Mouse (Mus musculus) hindbrain, postnatal 0 days (tissue): ENCODE results near the gene Fgfrl1. TPM values are rescaled to one million over a fixed set of nuclear protein-coding genes. Genes with fewer than 3 reads are reported as not detected.

ENCODE experiments used
- ATAC-seq: fragments of 200-750 bp; cut with Nextera tagmentation; 2 replicates; pipeline ENCODE4 v1.8.0; 2017; ENCODE audit warnings: mild to moderate bottlenecking, moderate TSS enrichment, moderate library complexity
- DNase-seq: peaks from one replicate; pipeline ENCODE4 v3.0.0-alpha.2; 2015; ENCODE audit warnings: low spot score
- H3K27ac ChIP-seq: fragments of 300-500 bp; sonication (generic); 2 replicates; pipeline ENCODE4 v1.5.1; 2014; ENCODE audit warnings: mild to moderate bottlenecking
- H3K27me3 ChIP-seq: fragments of 300-500 bp; sonication (generic); 2 replicates; pipeline ENCODE4 v1.6.1; 2014; ENCODE audit warnings: low read length, mixed read lengths; ENCODE audit not compliant: insufficient read depth
- H3K36me3 ChIP-seq: fragments of 300-500 bp; sonication (generic); 2 replicates; pipeline ENCODE4 v1.6.1; 2014; ENCODE audit warnings: low read length, mixed read lengths; ENCODE audit not compliant: insufficient read depth
- H3K4me1 ChIP-seq: fragments of 300-500 bp; sonication (generic); 2 replicates; pipeline ENCODE4 v1.6.1; 2014; ENCODE audit warnings: antibody characterized with exemption, low read length, mixed read lengths; ENCODE audit not compliant: insufficient read depth
- H3K4me2 ChIP-seq: fragments of 300-500 bp; sonication (generic); 2 replicates; pipeline ENCODE4 v1.6.1; 2014; ENCODE audit warnings: low read depth, mild to moderate bottlenecking, low read length, moderate library complexity, mixed read lengths
- H3K4me3 ChIP-seq: fragments of 300-500 bp; sonication (generic); 2 replicates; pipeline ENCODE4 v1.5.1; 2014; ENCODE audit warnings: low read length
- H3K9ac ChIP-seq: fragments of 300-500 bp; sonication (generic); replicated peaks from 2 replicates; pipeline ENCODE4 v1.6.1; 2014; ENCODE audit warnings: mild to moderate bottlenecking, low read length, moderate library complexity, mixed read lengths
- H3K9me3 ChIP-seq: fragments of 300-500 bp; sonication (generic); 2 replicates; pipeline ENCODE4 v1.6.1; 2016; ENCODE audit warnings: low read length, mixed read lengths
- CTCF ChIP-seq: IDR thresholded peaks from 2 replicates; pipeline ENCODE4 v1.5.1; 2016; ENCODE audit warnings: antibody characterized with exemption, control low read depth, low read depth
- WGBS: fragments of 180-500 bp; shearing (Covaris S2); extraction: QIAGEN DNeasy Blood & Tissue Kit; methylation state at CpG from one replicate; pipeline ENCODE4 v1.1.7; 2014; 5-methylcytosine and 5-hydroxymethylcytosine counted together
- polyA plus RNA-seq: library from polyadenylated mRNA; unstranded; fragments of >200 nt; fragmentation: Nextera tagmentation; extraction: Ambion mirVana; gene quantifications from 2 replicates; pipeline ENCODE4 v1.2.1, GENCODE M21; 2015
- total RNA-seq: library from RNA; depleted of rRNA; stranded (reverse); fragments of >200 nt; gene quantifications from 2 replicates; pipeline ENCODE4 v1.2.3, GENCODE M21; 2014; rRNA removed

Fgfrl1 gene
- total RNA-seq (38.5 and 42.7 TPM in 2 replicates), polyA plus RNA-seq (11.3 and 12.1 TPM in 2 replicates)

GRCm38 (mm10) chr5:108692271-108692670 is at the start of gene Fgfrl1:
Gene Fgfrl1, plus strand, starts transcription at chr5:108692382.
- H3K4me2 ChIP-seq = peak within 1 kb of the TSS; percentile 96
- peak; percentile 51 for TF ChIP-seq CTCF
- H3K36me3 ChIP-seq = no peaks in the 10 kb centered on the region
- H3K27me3 ChIP-seq = peaks cover 3% of the 10 kb centered on the region; the same call in 1 of the 2 replicates
- 6% methylated on average over 16 of the region's 18 CpGs for WGBS
- H3K9ac ChIP-seq = 0 out of 2 replicates have a peak within 1 kb of the TSS, but pooled peaks have one; percentile 4
- peaks cover 3% of the 10 kb centered on the region; the same call in 1 of the 2 replicates for H3K4me1 ChIP-seq
- H3K4me3 ChIP-seq = peak within 1 kb of the TSS; percentile 75; the same call in 1 of the 2 replicates
- no peaks in the 10 kb centered on the region for H3K9me3 ChIP-seq
- H3K27ac ChIP-seq = no peak within 1 kb of the TSS
- DNase-seq (no peak), ATAC-seq (no peak)

DNA sequence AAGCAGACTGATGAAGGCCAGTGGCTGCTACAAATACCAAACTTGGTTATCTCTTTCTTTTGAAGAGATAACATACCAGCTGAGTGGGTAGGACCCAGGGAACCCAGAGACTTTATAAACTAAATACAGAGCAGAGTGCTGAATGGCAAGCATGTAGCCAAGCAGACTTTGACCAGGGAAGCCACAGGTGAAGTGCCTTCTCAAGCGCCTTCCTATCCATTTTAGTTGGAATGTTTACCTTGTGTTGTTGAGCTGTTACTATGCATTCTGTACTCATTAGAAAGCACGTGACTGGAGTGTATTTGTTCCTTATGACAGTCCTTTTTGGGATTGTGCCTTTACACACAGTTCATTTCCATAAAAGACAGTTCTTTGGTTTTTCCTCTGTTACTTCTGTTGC is 48.5 kb upstream of the Fgfrl1 start:
- H3K27ac ChIP-seq = no peak overlapping the region
- no peaks in the 10 kb centered on the region for H3K4me1 ChIP-seq
- no peak overlapping the region for H3K4me2 ChIP-seq
- no peak overlapping the region for H3K4me3 ChIP-seq
- TF ChIP-seq CTCF = no peak
- DNase-seq (no peak), ATAC-seq (no peak)
- peaks cover 51% of the 10 kb centered on the region for H3K36me3 ChIP-seq
- H3K9ac ChIP-seq = no peak overlapping the region
- 91% methylated on average over 2 of the region's 2 CpGs for WGBS
- no peaks in the 10 kb centered on the region for H3K9me3 ChIP-seq
- no peaks in the 10 kb centered on the region for H3K27me3 ChIP-seq

DNA sequence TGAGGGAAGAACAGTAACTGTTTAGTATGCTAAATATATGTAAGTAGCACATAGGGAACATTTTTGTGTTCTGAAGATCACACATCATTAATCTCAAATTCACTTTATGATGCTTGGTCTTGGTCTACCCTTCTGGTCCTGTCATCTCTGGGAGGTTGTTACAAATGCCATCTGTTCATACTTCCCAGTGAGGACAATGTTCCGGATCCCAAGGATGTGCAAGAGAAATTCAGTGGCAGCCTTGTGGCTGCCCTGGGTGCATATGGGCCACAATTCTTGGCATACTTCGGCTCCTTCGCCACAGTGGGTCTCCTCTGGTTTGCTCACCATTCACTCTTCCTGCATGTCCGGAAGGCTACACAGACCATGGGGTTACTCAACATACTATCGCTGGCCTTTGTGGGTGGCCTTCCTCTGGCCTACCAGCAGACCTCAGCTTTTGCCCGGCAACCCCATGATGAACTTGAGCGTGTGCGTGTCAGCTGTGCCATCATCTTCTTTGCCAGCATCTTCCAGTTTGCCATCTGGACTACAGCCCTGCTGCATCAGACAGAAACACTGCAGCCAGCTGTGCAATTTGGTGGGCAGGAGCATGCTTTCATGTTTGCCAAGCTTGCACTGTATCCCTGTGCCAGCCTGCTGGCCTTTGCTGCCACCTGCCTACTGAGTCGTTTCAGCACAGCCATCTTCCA is 46.4 kb upstream of the Fgfrl1 start:
- Histone ChIP-seq H3K4me1 (no peaks in the 10 kb centered on the region), H3K9me3 (no peaks in the 10 kb centered on the region), H3K27me3 (no peaks in the 10 kb centered on the region), H3K27ac (no peak overlapping the region), H3K4me3 (no peak overlapping the region), H3K9ac (no peak overlapping the region), H3K4me2 (no peak overlapping the region), H3K36me3 (peaks cover 46% of the 10 kb centered on the region)
- DNase-seq (peak; percentile 75), ATAC-seq (peak; percentile 84)
- 75% methylated on average over 9 of the region's 9 CpGs for WGBS
- peak; percentile 68 for TF ChIP-seq CTCF

GRCm38 (mm10) chr5:108646343-108646660 is 45.9 kb upstream of the Fgfrl1 start:
- H3K36me3 ChIP-seq = peaks cover 46% of the 10 kb centered on the region
- 74% methylated on average over 3 of the region's 3 CpGs for WGBS

GRCm38 (mm10) chr5:108647311-108647710 is 44.9 kb upstream of the Fgfrl1 start:
- no peak overlapping the region for H3K27ac ChIP-seq
- no peak overlapping the region for H3K9ac ChIP-seq
- ATAC-seq (no peak), DNase-seq (no peak)
- H3K4me1 ChIP-seq = no peaks in the 10 kb centered on the region
- no peaks in the 10 kb centered on the region for H3K9me3 ChIP-seq
- 83% methylated on average over 2 of the region's 2 CpGs for WGBS
- H3K27me3 ChIP-seq = no peaks in the 10 kb centered on the region
- no peak overlapping the region for H3K4me3 ChIP-seq
- H3K4me2 ChIP-seq = no peak overlapping the region
- H3K36me3 ChIP-seq = peaks cover 43% of the 10 kb centered on the region
- no peak for TF ChIP-seq CTCF

More at GRCm38 (mm10) chr5:108646343-108646660, 45.9 kb upstream of the Fgfrl1 start:
- no peak overlapping the region for H3K4me3 ChIP-seq
- H3K9ac ChIP-seq = no peak overlapping the region
- H3K27me3 ChIP-seq = no peaks in the 10 kb centered on the region
- no peak overlapping the region for H3K4me2 ChIP-seq
- ATAC-seq = no peak
- DNase-seq = no peak
- no peak overlapping the region for H3K27ac ChIP-seq
- no peaks in the 10 kb centered on the region for H3K9me3 ChIP-seq
- no peaks in the 10 kb centered on the region for H3K4me1 ChIP-seq
- TF ChIP-seq CTCF = no peak

- Histone ChIP-seq H3K9ac (no peak overlapping the region), H3K27me3 (no peaks in the 10 kb centered on the region), H3K4me3 (no peak overlapping the region), H3K36me3 (peaks cover 40% of the 10 kb centered on the region), H3K9me3 (no peaks in the 10 kb centered on the region), H3K27ac (no peak overlapping the region), H3K4me2 (no peak overlapping the region), H3K4me1 (no peaks in the 10 kb centered on the region)
- no peak for DNase-seq
- 90% methylated on average over 2 of the region's 2 CpGs for WGBS
- no peak for TF ChIP-seq CTCF
- no peak for ATAC-seq
These were observed 44.2 kb upstream of the Fgfrl1 start for GRCm38 (mm10) chr5:108647820-108648465.
